Mouse (Mus musculus) limb, embryonic 14.5 days (tissue): Measurements from ENCODE around the gene Rtkn. TPM values are rescaled to one million over a fixed set of nuclear protein-coding genes. Genes with fewer than 3 reads are reported as not detected.

ENCODE experiments used
- ATAC-seq: fragments of 200-750 bp; cut with Nextera tagmentation; 2 replicates; pipeline ENCODE4 v1.8.0; 2017; ENCODE audit warnings: low read depth, moderate number of reproducible peaks, moderate TSS enrichment; ENCODE audit not compliant: low FRiP score
- DNase-seq: peaks from one replicate; pipeline ENCODE4 v3.0.0-alpha.2; 2015; ENCODE audit warnings: low spot score
- H3K27ac ChIP-seq: fragments of 300-500 bp; sonication (generic); replicated peaks from 2 replicates; pipeline ENCODE4 v1.5.1; 2014; ENCODE audit warnings: low read depth, mild to moderate bottlenecking, low read length, moderate library complexity, mixed read lengths
- H3K27me3 ChIP-seq: fragments of 300-500 bp; sonication (generic); 2 replicates; pipeline ENCODE4 v1.6.1; 2014; ENCODE audit warnings: low read length, mixed read lengths; ENCODE audit not compliant: control insufficient read depth, insufficient read depth
- H3K36me3 ChIP-seq: fragments of 300-500 bp; sonication (generic); 2 replicates; pipeline ENCODE4 v1.6.1; 2014; ENCODE audit warnings: mild to moderate bottlenecking, low read length, moderate library complexity, mixed read lengths; ENCODE audit not compliant: control insufficient read depth, insufficient read depth
- H3K4me1 ChIP-seq: fragments of 300-500 bp; sonication (generic); 2 replicates; pipeline ENCODE4 v1.6.1; 2014; ENCODE audit warnings: antibody characterized with exemption, low read length, mixed read lengths; ENCODE audit not compliant: control insufficient read depth, insufficient read depth
- H3K4me2 ChIP-seq: fragments of 300-500 bp; sonication (generic); replicated peaks from 2 replicates; pipeline ENCODE4 v1.6.1; 2014; ENCODE audit warnings: low read depth, mild to moderate bottlenecking, low read length, moderate library complexity; ENCODE audit not compliant: severe bottlenecking
- H3K4me3 ChIP-seq: fragments of 300-500 bp; sonication (generic); replicated peaks from 2 replicates; pipeline ENCODE4 v1.5.1; 2014; ENCODE audit warnings: low read length
- H3K9ac ChIP-seq: fragments of 300-500 bp; sonication (generic); 2 replicates; pipeline ENCODE4 v1.6.1; 2014; ENCODE audit warnings: mild to moderate bottlenecking, low read depth, low read length, moderate library complexity; ENCODE audit not compliant: severe bottlenecking
- H3K9me3 ChIP-seq: fragments of 300-500 bp; sonication (generic); 2 replicates; pipeline ENCODE4 v1.6.1; 2016; ENCODE audit warnings: low read length; ENCODE audit not compliant: control insufficient read depth
- POLR2A ChIP-seq: fragments of 200-500 bp; IDR thresholded peaks from 2 replicates; pipeline ENCODE4 v1.8.0; 2012; ENCODE audit warnings: inconsistent platforms, mild to moderate bottlenecking, moderate library complexity, borderline replicate concordance; ENCODE audit not compliant: insufficient read depth, insufficient read length; ENCODE audit errors: extremely low read depth
- WGBS: fragments of 180-500 bp; shearing (Covaris S2); extraction: QIAGEN DNeasy Blood & Tissue Kit; methylation state at CpG from one replicate; pipeline ENCODE4 v1.1.7; 2014; 5-methylcytosine and 5-hydroxymethylcytosine counted together
- polyA plus RNA-seq, 2 experiments: library from polyadenylated mRNA; depleted of rRNA in 1 of 2; stranded (reverse) in 1 of 2; unstranded in 1 of 2; fragments of >200 nt; fragmentation: Nextera tagmentation in 1 of 2; extraction: Ambion mirVana in 1 of 2; gene quantifications; 2 replicates each; pipeline versions ENCODE4 v1.2.1 to v1.2.3; 2012 to 2014

Gene Rtkn
- polyA plus RNA-seq, 2 experiments = 40.7 to 151 TPM

DNA sequence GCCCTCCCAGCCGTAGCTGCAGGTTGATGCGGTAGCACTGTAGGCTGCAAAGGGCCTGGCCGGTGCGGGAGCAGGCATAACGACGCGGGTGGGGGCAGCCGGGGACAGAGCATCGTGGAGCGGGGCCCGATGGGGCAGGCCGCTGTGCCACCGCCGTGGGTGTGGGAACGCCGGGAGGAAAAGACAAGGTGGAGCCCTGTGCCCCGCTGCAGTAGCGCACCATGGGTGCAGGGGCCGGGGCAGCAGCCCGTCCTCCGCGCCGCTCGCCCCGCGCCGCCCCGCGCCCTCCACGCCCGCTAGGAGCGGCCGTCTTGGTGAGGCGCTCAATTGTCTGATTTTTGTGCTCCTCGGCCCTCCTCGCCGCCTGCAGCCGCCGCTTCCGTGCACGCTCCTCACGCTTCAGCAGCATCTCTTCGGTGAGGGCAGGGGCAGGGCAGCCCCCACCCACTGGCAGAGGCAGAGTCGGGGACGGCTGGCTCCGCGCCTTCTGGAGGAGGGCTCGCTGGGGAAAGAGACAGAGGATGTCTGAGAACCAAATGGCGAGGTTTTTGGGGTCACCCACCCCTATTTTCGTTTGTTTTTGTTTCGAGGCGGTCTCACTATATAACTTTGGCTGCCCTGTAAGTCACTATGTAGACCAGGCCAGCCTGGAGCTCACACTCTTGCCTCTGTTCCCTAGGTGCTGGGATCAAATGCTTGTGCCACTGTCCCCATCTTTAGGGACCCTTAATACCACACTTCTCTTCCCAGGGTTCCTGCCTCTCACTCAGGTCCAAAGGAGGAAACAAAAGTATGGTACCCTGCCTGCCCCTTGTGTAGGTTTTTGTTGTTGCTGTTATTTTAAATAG, 13.2 kb upstream of the Rtkn start:
- H3K9me3 ChIP-seq = no peaks in the 10 kb centered on the region
- peak overlapping the region; percentile 99 for H3K27ac ChIP-seq
- WGBS = 1% methylated on average over 34 of the region's 52 CpGs
- H3K4me3 ChIP-seq = peak overlapping the region; percentile 73
- TF ChIP-seq POLR2A = no peak
- peak; percentile 3; the same call in 1 of the 2 replicates for ATAC-seq
- H3K4me1 ChIP-seq = peaks cover 31% of the 10 kb centered on the region
- H3K4me2 ChIP-seq = peak overlapping the region; percentile 96
- no peaks in the 10 kb centered on the region for H3K27me3 ChIP-seq
- peaks cover 32% of the 10 kb centered on the region for H3K36me3 ChIP-seq
- no peak for DNase-seq
- H3K9ac ChIP-seq = peak overlapping the region; percentile 89

GRCm38 (mm10) chr6:83122961-83123360, 12.3 kb upstream of the Rtkn start:
- Histone ChIP-seq H3K27ac (no peak overlapping the region), H3K27me3 (no peaks in the 10 kb centered on the region), H3K4me3 (0 out of 2 replicates have a peak overlapping the region, but pooled peaks have one; percentile 73), H3K4me2 (peak overlapping the region; percentile 96), H3K36me3 (peaks cover 23% of the 10 kb centered on the region), H3K9ac (no peak overlapping the region), H3K9me3 (no peaks in the 10 kb centered on the region), H3K4me1 (peaks cover 31% of the 10 kb centered on the region)
- 78% methylated on average over 5 of the region's 5 CpGs for WGBS
- no peak for TF ChIP-seq POLR2A
- ATAC-seq (no peak), DNase-seq (no peak)

DNA sequence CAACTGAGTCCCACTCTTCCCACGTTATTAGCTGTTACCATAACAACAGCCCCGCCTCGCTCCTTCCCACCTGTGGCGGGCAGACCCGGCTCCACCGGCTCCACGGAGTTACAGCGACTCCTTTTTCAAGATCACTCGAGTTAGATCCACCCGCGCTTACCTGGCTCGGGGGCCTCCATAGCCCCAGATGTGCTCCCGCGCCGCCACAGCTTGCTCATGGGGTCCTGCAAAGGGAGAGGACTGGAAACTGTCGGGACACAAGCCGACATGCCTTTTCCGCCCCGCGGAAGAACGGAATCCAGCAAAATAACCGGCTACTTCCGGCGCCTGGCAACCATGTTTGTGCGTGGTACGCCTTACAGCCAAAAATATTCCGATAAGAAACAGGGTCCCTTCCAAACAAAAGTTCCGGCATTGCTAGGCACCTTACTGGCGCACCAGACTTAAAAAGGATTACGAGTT, 10.4 kb upstream of the Rtkn start:
- no peak for TF ChIP-seq POLR2A
- peak overlapping the region; percentile 75 for H3K4me2 ChIP-seq
- peak overlapping the region; percentile 62 for H3K4me3 ChIP-seq
- H3K27ac ChIP-seq = peak overlapping the region; percentile 34; the same call in 1 of the 2 replicates
- peak; percentile 14; the same call in 1 of the 2 replicates for ATAC-seq
- DNase-seq = peak; percentile 97
- H3K27me3 ChIP-seq = no peaks in the 10 kb centered on the region
- H3K9me3 ChIP-seq = no peaks in the 10 kb centered on the region
- peak overlapping the region; percentile 59 for H3K9ac ChIP-seq
- 0 out of 2 replicates have a peak, but pooled peaks cover 4% of the 10 kb centered on the region for H3K36me3 ChIP-seq
- WGBS = under 1% methylated on average over 30 of the region's 30 CpGs
- H3K4me1 ChIP-seq = peaks cover 26% of the 10 kb centered on the region

DNA sequence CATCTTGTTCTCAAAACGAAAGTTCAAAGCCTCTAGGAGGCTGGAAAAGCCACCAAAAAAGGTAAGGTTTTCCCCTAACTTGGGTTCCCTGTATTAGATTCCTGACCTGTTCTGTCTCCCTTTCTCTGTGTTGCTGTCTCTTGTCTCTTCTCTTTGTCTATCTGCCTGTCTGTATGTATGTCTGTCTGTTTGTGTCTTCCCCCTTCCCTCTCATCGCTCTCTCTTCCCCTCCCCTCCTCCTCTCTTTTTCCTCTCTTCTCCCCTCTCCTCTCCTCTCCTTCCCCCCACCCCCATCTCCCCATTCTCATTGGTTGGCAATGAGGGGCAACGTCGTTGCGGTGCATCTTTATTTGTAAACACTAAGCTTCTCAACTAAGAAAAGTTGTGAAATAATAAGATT, 9.9 kb upstream of the Rtkn start, which contains the start of gene Ino80b:
TSS of gene Ino80b (minus strand) at position 101 of the 400 bp plus-strand sequence.
- DNase-seq = no peak
- Histone ChIP-seq H3K9me3 (no peaks in the 10 kb centered on the region), H3K4me1 (peaks cover 22% of the 10 kb centered on the region), H3K27ac (peak within 1 kb of the TSS; percentile 34; the same call in 1 of the 2 replicates), H3K27me3 (no peaks in the 10 kb centered on the region), H3K36me3 (0 out of 2 replicates have a peak, but pooled peaks cover 4% of the 10 kb centered on the region), H3K9ac (peak within 1 kb of the TSS; percentile 59), H3K4me2 (peak within 1 kb of the TSS; percentile 75), H3K4me3 (peak within 1 kb of the TSS; percentile 62)
- ATAC-seq = no peak
- TF ChIP-seq POLR2A = no peak
- 30% methylated on average over 5 of the region's 5 CpGs for WGBS

- no peak for DNase-seq
- Histone ChIP-seq H3K27ac (no peak overlapping the region), H3K9ac (no peak overlapping the region), H3K4me1 (peaks cover 18% of the 10 kb centered on the region), H3K9me3 (no peaks in the 10 kb centered on the region), H3K27me3 (no peaks in the 10 kb centered on the region), H3K36me3 (0 out of 2 replicates have a peak, but pooled peaks cover 4% of the 10 kb centered on the region), H3K4me3 (no peak overlapping the region), H3K4me2 (no peak overlapping the region)
- TF ChIP-seq POLR2A = no peak
- no peak for ATAC-seq
- 96% methylated on average over 5 of the region's 5 CpGs for WGBS
Observed at GRCm38 (mm10) chr6:83127419-83127818, 7.8 kb upstream of the Rtkn start.
